Mouse (Mus musculus): ENCODE data around the gene Olfr1089. TPM values are rescaled to one million over a fixed set of nuclear protein-coding genes. Genes with fewer than 3 reads are reported as not detected.

Gene Olfr1089
- not detected for polyA plus RNA-seq (2021)

DNA sequence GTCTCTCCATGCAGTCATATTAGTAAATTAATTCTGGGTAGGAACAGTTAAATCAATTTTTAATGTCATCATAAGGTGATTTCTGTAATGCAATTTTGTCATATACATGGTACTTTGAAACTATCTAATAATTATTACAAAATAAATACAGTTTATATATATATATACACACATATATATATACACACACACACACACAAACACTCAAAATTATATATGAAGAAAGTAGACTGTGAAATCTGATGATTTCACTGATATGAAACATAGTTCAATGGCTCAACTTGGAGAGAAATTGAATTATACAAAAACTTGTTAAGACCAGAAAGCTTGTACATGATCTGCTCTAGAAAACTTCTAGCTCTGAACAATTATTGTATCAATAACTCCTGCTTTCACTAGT is at the start of gene Olfr1089:
Gene Olfr1089, minus strand, starts transcription at position 101 of the 400 bp plus-strand sequence.
- CTCF ChIA-PET, result no interaction called here
- no peak for ATAC-seq
- in situ Hi-C loops (cut with MboI; ENCODE audit: low pct_unique_long_range_greater_than_20kb), result no loop called here
- no peak for TF ChIP-seq CTCF (IDR thresholded peaks at IDR 0.05)
- DNase-seq (ENCODE audit: low read depth, low spot score), result no peak
- no peaks in the 10 kb centered on the region for H3K27me3 ChIP-seq
- POLR2A ChIA-PET, result no interaction called here

DNA sequence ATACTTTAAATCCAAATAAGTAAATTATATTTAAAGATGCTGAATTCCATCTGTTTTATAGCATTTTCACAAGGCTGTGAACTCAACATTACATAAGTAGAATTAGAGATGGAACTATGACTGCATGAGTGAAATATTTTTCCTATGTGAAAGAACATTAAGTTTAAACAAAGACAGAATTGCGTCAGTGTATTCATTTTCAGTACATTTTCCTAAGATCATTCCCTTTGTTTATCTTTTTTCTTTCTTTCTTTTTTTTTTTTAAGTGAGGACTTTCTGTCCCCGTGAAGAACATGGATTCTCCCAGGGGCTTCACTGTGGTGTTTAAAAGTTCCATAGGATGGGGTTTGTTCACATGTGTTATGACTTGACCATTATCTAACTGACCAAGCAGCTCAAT is 48.7 kb upstream of the Olfr1089 start, which contains the start of gene Olfr1093:
Gene Olfr1093, plus strand, starts transcription at position 301 of the 400 bp plus-strand sequence.
- ATAC-seq, result no peak
- TF ChIP-seq CTCF (IDR thresholded peaks at IDR 0.05), result no peak
- ChIA-PET CTCF (no interaction called here), POLR2A (no interaction called here)
- no peak for DNase-seq (ENCODE audit: low read depth, low spot score)
- H3K27me3 ChIP-seq, result no peaks in the 10 kb centered on the region
- in situ Hi-C loops (cut with MboI; ENCODE audit: low pct_unique_long_range_greater_than_20kb), result no loop called here

DNA sequence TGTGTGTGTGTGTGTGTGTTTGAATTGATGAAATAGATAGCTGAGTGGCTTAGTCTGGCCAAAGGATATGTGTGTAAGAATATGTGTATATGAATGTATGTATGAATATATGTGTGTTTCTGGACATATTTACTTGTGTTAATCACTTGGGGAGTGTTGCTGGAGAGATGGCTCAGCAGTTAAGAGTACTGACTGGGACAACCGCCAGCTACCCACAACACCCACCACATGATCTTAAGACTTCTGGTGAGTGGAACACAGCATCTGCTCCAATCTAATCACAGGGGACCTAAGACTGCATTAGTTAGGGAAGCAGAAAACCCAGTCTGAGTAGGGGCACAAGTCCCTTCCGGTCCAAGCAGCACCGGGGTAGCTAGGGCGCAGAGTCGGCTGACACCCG is 27.5 kb upstream of the Olfr1089 start:
- in situ Hi-C loops (cut with MboI; ENCODE audit: low pct_unique_long_range_greater_than_20kb), result no loop called here
- POLR2A ChIA-PET, result no interaction called here

DNA sequence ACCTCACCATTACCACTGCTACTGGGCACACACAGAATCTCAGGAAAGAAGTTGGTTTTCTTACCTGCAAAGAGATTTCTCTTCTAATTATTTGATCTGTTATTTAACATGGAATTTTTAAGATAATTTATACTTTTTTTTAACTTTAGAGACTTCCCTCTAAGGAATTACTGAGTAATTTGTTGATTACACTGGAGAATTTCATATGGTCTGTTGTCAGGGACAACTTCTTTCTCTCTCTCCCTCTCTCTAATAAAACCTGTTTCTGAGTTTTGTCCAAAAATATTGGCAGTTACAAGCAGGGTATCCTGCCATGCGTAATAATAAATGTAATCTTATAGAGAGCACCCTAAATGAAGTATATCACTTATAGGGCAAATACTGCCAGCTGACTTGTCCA is 25.4 kb upstream of the Olfr1089 start, which contains the start of gene Olfr1090:
Gene Olfr1090, minus strand, starts transcription at position 101 of the 400 bp plus-strand sequence.
- no peak for DNase-seq (ENCODE audit: low read depth, low spot score)
- TF ChIP-seq CTCF (IDR thresholded peaks at IDR 0.05), result no peak
- H3K27me3 ChIP-seq, result no peaks in the 10 kb centered on the region
- ChIA-PET CTCF (no interaction called here), POLR2A (no interaction called here)
- in situ Hi-C loops (cut with MboI; ENCODE audit: low pct_unique_long_range_greater_than_20kb), result no loop called here
- ATAC-seq, result no peak

More for the DNA sequence above, 27.5 kb upstream of the Olfr1089 start:
- no peaks in the 10 kb centered on the region for H3K27me3 ChIP-seq
- CTCF ChIA-PET, result no interaction called here
- no peak for ATAC-seq
- no peak for TF ChIP-seq CTCF (IDR thresholded peaks at IDR 0.05)
- no peak for DNase-seq (ENCODE audit: low read depth, low spot score)

DNA sequence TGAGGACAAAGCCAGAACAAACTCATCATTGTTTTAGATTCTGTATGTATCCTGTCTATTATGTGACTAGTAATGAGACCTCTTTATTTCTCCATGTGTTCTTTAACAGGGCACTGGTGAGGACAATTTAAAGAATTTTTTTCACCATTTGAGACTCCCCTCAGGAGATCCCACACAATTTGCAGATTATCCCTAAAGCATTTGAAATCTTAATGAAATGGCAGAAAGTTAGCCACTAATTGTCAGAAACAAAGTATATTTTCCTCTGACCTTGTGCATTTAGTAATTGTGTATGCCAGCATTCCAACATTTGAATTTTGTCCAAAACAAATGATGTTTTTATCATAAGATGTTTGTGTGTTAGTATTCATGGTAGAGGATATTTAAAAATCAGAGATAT is 35.2 kb downstream of the Olfr1089 start, which contains the start of gene Olfr1087:
Gene Olfr1087, minus strand, starts transcription at position 101 of the 400 bp plus-strand sequence.
- ChIA-PET POLR2A (no interaction called here), CTCF (no interaction called here)
- ATAC-seq (no peak), DNase-seq (ENCODE audit: low read depth, low spot score) (no peak)
- no peaks in the 10 kb centered on the region for H3K27me3 ChIP-seq
- in situ Hi-C loops (cut with MboI; ENCODE audit: low pct_unique_long_range_greater_than_20kb), result no loop called here
- no peak for TF ChIP-seq CTCF (IDR thresholded peaks at IDR 0.05)

Other genes starting within 250 kb of the Olfr1089 start
- gene Olfr228, start 246.3 kb downstream of the Olfr1089 start, polyA plus RNA-seq (2021), result not detected
- gene Olfr1076, start 225.2 kb downstream of the Olfr1089 start, polyA plus RNA-seq (2021), result not detected
- gene Olfr1079, start 191.2 kb downstream of the Olfr1089 start, polyA plus RNA-seq (2021), result not detected
- gene Olfr1080, start 175.5 kb downstream of the Olfr1089 start, polyA plus RNA-seq (2021), result not detected
- not detected for gene Olfr1082, start 134.7 kb downstream of the Olfr1089 start, polyA plus RNA-seq (2021)
- gene Olfr1084, start 94.0 kb downstream of the Olfr1089 start, polyA plus RNA-seq (2021), result not detected
- not detected for gene Olfr1085, start 71.7 kb downstream of the Olfr1089 start, polyA plus RNA-seq (2021)
- not detected for gene Olfr1086, start 53.6 kb downstream of the Olfr1089 start, polyA plus RNA-seq (2021)
- gene Olfr1087, start 35.3 kb downstream of the Olfr1089 start, polyA plus RNA-seq (2021), result not detected
- not detected for gene Olfr1090, start 25.3 kb upstream of the Olfr1089 start, polyA plus RNA-seq (2021)
- gene Olfr1093, start 48.8 kb upstream of the Olfr1089 start, polyA plus RNA-seq (2021), result not detected
- not detected for gene Olfr141, start 76.3 kb upstream of the Olfr1089 start, polyA plus RNA-seq (2021)
- gene Olfr1094, start 91.0 kb upstream of the Olfr1089 start, polyA plus RNA-seq (2021), result not detected
- not detected for gene Olfr1095, start 118.0 kb upstream of the Olfr1089 start, polyA plus RNA-seq (2021)
- gene Gm13723, start 141.1 kb upstream of the Olfr1089 start, polyA plus RNA-seq (2021), result not detected
- gene Olfr1097, start 158.5 kb upstream of the Olfr1089 start, polyA plus RNA-seq (2021), result not detected
- not detected for gene Olfr1098, start 190.8 kb upstream of the Olfr1089 start, polyA plus RNA-seq (2021)
- gene Olfr1099, start 227.0 kb upstream of the Olfr1089 start, polyA plus RNA-seq (2021), result not detected
- not detected for gene Olfr1100, start 246.3 kb upstream of the Olfr1089 start, polyA plus RNA-seq (2021)